Mouse (Mus musculus) embryonic fibroblast, embryonic 13.5 days (primary cell): ENCODE results near the gene Sema6c.

Source experiments
- CTCF ChIP-seq: IDR thresholded peaks from 2 replicates; pipeline ENCODE4 v1.5.1; 2011; ENCODE audit warnings: mild to moderate bottlenecking, control low read depth, low read length, moderate library complexity, borderline replicate concordance; ENCODE audit not compliant: insufficient read depth
- POLR2A ChIP-seq: IDR thresholded peaks from 2 replicates; pipeline ENCODE4 v1.6.1; 2011; ENCODE audit warnings: low read depth, mild to moderate bottlenecking, control low read depth, low read length, moderate library complexity

DNA sequence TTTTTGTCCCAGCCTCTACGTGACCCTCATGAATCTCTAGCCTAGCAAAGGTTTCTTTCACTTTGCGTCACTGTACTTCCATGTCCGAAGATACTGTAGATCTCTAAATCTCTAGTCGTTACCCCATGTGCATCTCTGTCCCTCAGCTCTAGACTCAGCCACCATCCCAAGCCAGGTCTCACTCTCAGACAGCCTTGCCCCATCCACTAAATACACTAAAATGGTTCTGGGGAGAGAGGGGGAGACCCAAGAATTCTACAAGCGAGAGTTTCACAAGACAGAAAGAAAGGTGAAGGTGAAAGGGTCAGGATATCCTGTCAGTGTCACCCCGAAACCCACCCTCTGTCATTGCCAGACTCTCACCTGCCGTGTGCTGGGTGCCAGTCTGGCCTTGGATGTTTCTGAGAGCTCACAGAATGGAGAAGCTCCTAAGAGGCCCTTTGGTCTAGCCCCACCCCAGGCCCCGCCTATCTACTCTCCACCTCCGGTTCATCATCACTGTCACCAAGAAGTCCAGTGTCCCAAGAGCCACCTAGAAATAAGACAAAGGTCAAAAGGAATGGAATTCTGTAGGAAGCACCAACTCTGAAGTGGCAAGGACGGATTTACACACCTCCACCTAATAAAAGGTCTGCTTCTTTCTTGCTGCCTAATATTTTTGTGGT is 18.2 kb upstream of the Sema6c start, which contains the start of gene Tnfaip8l2:
- TF ChIP-seq CTCF (no peak), POLR2A (no peak)
